Mouse (Mus musculus): ENCODE measurements around the gene Ctnna3. TPM values are rescaled to one million over a fixed set of nuclear protein-coding genes. Genes with fewer than 3 reads are reported as not detected.

Ctnna3 gene
- total RNA-seq, 2 experiments from 2014 or later: 4.0 to 4.4 TPM

GRCm38 (mm10) chr10:63899891-63900290 lies 470.0 kb downstream of the Ctnna3 start:
- no peak for DNase-seq (ENCODE audit: low spot score in 2 of 2)

GRCm38 (mm10) chr10:63908878-63909277 lies 479.0 kb downstream of the Ctnna3 start:
- no peak for DNase-seq (ENCODE audit: low spot score in 2 of 2)

GRCm38 (mm10) chr10:63927334-63927733 lies 497.4 kb downstream of the Ctnna3 start, which contains the start of gene Gm10118:
Gm10118 (minus strand) TSS chr10:63927434.
- DNase-seq (ENCODE audit: low spot score in 2 of 2): no peak

GRCm38 (mm10) chr10:63933946-63934345 lies 504.0 kb downstream of the Ctnna3 start:
- DNase-seq (ENCODE audit: low spot score in 2 of 2): no peak

- DNase-seq (ENCODE audit: low spot score in 2 of 2): no peak
Observed at GRCm38 (mm10) chr10:63945534-63945933, 515.6 kb downstream of the Ctnna3 start.

- no peak for DNase-seq (ENCODE audit: low spot score in 2 of 2)
Observed at GRCm38 (mm10) chr10:63947266-63947665, 517.4 kb downstream of the Ctnna3 start.

GRCm38 (mm10) chr10:63950867-63951266 lies 521.0 kb downstream of the Ctnna3 start:
- no peak for DNase-seq (ENCODE audit: low spot score in 2 of 2)

GRCm38 (mm10) chr10:63951481-63951880 lies 521.6 kb downstream of the Ctnna3 start:
- no peak for DNase-seq (ENCODE audit: low spot score in 2 of 2)

GRCm38 (mm10) chr10:63954308-63954930 lies 524.5 kb downstream of the Ctnna3 start:
- peak in 1 of 2 experiments; percentile 3 for DNase-seq (ENCODE audit: low spot score in 2 of 2)

- no peak for DNase-seq (ENCODE audit: low spot score in 2 of 2)
Observed at GRCm38 (mm10) chr10:63972300-63972699, 542.4 kb downstream of the Ctnna3 start.

- no peak for DNase-seq (ENCODE audit: low spot score in 2 of 2)
Observed at GRCm38 (mm10) chr10:63978101-63978500, 548.2 kb downstream of the Ctnna3 start.

GRCm38 (mm10) chr10:63978535-63978934 lies 548.6 kb downstream of the Ctnna3 start:
- no peak for DNase-seq (ENCODE audit: low spot score in 2 of 2)

GRCm38 (mm10) chr10:63978969-63979368 lies 549.1 kb downstream of the Ctnna3 start:
- no peak for DNase-seq (ENCODE audit: low spot score in 2 of 2)

- no peak for DNase-seq (ENCODE audit: low spot score in 2 of 2)
Observed at GRCm38 (mm10) chr10:63979410-63979809, 549.5 kb downstream of the Ctnna3 start.

- DNase-seq (ENCODE audit: low spot score in 2 of 2): no peak
Observed at GRCm38 (mm10) chr10:63985576-63985975, 555.7 kb downstream of the Ctnna3 start.

GRCm38 (mm10) chr10:63994251-63994650 lies 564.4 kb downstream of the Ctnna3 start:
- DNase-seq (ENCODE audit: low spot score in 2 of 2): no peak

- no peak for DNase-seq (ENCODE audit: low spot score in 2 of 2)
Observed at GRCm38 (mm10) chr10:64001531-64001930, 571.6 kb downstream of the Ctnna3 start.

GRCm38 (mm10) chr10:64001996-64002395 lies 572.1 kb downstream of the Ctnna3 start:
- no peak for DNase-seq (ENCODE audit: low spot score in 2 of 2)

- DNase-seq (ENCODE audit: low spot score in 2 of 2): no peak
Observed at GRCm38 (mm10) chr10:64020347-64020746, 590.4 kb downstream of the Ctnna3 start.

GRCm38 (mm10) chr10:64023340-64023739 lies 593.4 kb downstream of the Ctnna3 start:
- DNase-seq (ENCODE audit: low spot score in 2 of 2): no peak

GRCm38 (mm10) chr10:64030901-64031300 lies 601.0 kb downstream of the Ctnna3 start:
- DNase-seq (ENCODE audit: low spot score in 2 of 2): no peak

GRCm38 (mm10) chr10:64039760-64040535 lies 610.0 kb downstream of the Ctnna3 start:
- DNase-seq (ENCODE audit: low spot score in 2 of 2): no peak

- DNase-seq (ENCODE audit: low spot score in 2 of 2): no peak
Observed at GRCm38 (mm10) chr10:64041218-64041617, 611.3 kb downstream of the Ctnna3 start.
